Mouse (Mus musculus) myocyte (in vitro differentiated cells): ENCODE measurements at regions not wholly inside any gene's neighbourhood (a gene's known extent, or its start where the extent isn't known, plus 50 kb on each side); places are given as distances from the start of the nearest gene placed in this dataset.
A peak's percentile ranks its signal among the peaks of the same experiment; 100 is the strongest.
"Not testable (repeated sequence)": the region's sequence is repeated elsewhere in the genome, so short reads cannot be mapped to it uniquely, and the experiment has no call there.

ENCODE experiments used
- H3K27me3 ChIP-seq: one replicate; pipeline ENCODE4 v1.6.1; 2011; ENCODE audit not compliant: control insufficient read depth, insufficient read depth, insufficient read length
- H3K36me3 ChIP-seq: one replicate; pipeline ENCODE4 v1.6.1; 2011; ENCODE audit not compliant: control insufficient read depth, insufficient read depth
- H3K4me2 ChIP-seq: one replicate; pipeline ENCODE4 v1.6.1; 2011; ENCODE audit warnings: low read depth, control low read depth
- H3K4me3 ChIP-seq: one replicate; pipeline ENCODE4 v1.5.1; 2011; ENCODE audit warnings: mild to moderate bottlenecking, control low read depth, moderate library complexity
- H3K79me2 ChIP-seq: one replicate; pipeline ENCODE4 v1.6.1; 2011; ENCODE audit not compliant: control insufficient read depth, insufficient read depth
- H3ac ChIP-seq: one replicate; pipeline ENCODE4 v1.6.1; 2011; ENCODE audit not compliant: control insufficient read depth, insufficient read length
- CEBPB ChIP-seq: IDR thresholded peaks from 2 replicates; pipeline ENCODE4 v1.6.1; 2011; ENCODE audit warnings: mild to moderate bottlenecking, moderate library complexity; ENCODE audit not compliant: poor library complexity, insufficient read depth, severe bottlenecking
- E2F4 ChIP-seq: IDR thresholded peaks from one replicate; pipeline ENCODE4 v1.6.1; 2011; ENCODE audit warnings: mild to moderate bottlenecking, control low read depth, moderate library complexity; ENCODE audit not compliant: insufficient read depth
- MAX ChIP-seq: IDR thresholded peaks from one replicate; pipeline ENCODE4 v1.6.1; 2011; ENCODE audit warnings: low read depth, mild to moderate bottlenecking, control low read depth
- MYOD1 ChIP-seq, 3 experiments: IDR thresholded peaks; one replicate each; pipeline ENCODE4 v1.6.1; 2011; ENCODE audit warnings: control low read depth in 2 of 3, low read depth in 2 of 3, mild to moderate bottlenecking in 2 of 3, moderate library complexity in 1 of 3; ENCODE audit not compliant: insufficient read length in 2 of 3, control insufficient read depth in 1 of 3
- MYOG ChIP-seq, 3 experiments: IDR thresholded peaks; one replicate each; pipeline ENCODE4 v1.6.1; 2011; ENCODE audit warnings: control low read depth in 2 of 3, low read depth in 2 of 3, mild to moderate bottlenecking in 2 of 3; ENCODE audit not compliant: insufficient read length in 2 of 3, control insufficient read depth in 1 of 3, insufficient read depth in 1 of 3
- POLR2A ChIP-seq: IDR thresholded peaks from one replicate; pipeline ENCODE4 v1.6.1; 2011; ENCODE audit warnings: low read depth, mild to moderate bottlenecking, control low read depth, moderate library complexity; ENCODE audit not compliant: insufficient read length
- POLR2AphosphoS2 ChIP-seq: IDR thresholded peaks from one replicate; pipeline ENCODE4 v1.6.1; 2011; ENCODE audit warnings: low read depth, control low read depth; ENCODE audit not compliant: insufficient read length
- REST ChIP-seq: IDR thresholded peaks from one replicate; pipeline ENCODE4 v1.6.1; 2011; ENCODE audit warnings: mild to moderate bottlenecking, control low read depth, moderate library complexity; ENCODE audit not compliant: insufficient read depth, insufficient read length
- SRF ChIP-seq: IDR thresholded peaks from one replicate; pipeline ENCODE4 v1.6.1; 2011; ENCODE audit warnings: low read depth; ENCODE audit not compliant: control insufficient read depth, insufficient read length
- TCF12 ChIP-seq: IDR thresholded peaks from one replicate; pipeline ENCODE4 v1.6.1; 2011; ENCODE audit warnings: mild to moderate bottlenecking, control low read depth; ENCODE audit not compliant: poor library complexity, insufficient read depth, severe bottlenecking
- TCF3 ChIP-seq: IDR thresholded peaks from one replicate; pipeline ENCODE4 v1.6.1; 2011; ENCODE audit warnings: low read depth, control low read depth; ENCODE audit not compliant: insufficient read length
- USF1 ChIP-seq: IDR thresholded peaks from one replicate; pipeline ENCODE4 v1.6.1; 2011; ENCODE audit warnings: low read depth, mild to moderate bottlenecking, control low read depth, moderate library complexity

GRCm38 (mm10) chr16:50026100-50026884 is 226.0 kb downstream of the Cd47 start:
- Histone ChIP-seq H3ac (no peak overlapping the region), H3K4me3 (no peak overlapping the region), H3K27me3 (no peaks in the 10 kb centered on the region), H3K4me2 (peak overlapping the region; percentile 42), H3K36me3 (no peaks in the 10 kb centered on the region), H3K79me2 (no peaks in the 10 kb centered on the region)
- TF ChIP-seq TCF3, result no peak
- TF ChIP-seq MAX, result no peak
- no peak for TF ChIP-seq E2F4
- no peak for TF ChIP-seq USF1
- TF ChIP-seq POLR2A, result no peak
- TF ChIP-seq CEBPB, result no peak
- no peak for TF ChIP-seq TCF12
- TF ChIP-seq POLR2AphosphoS2, result no peak
- no peak for TF ChIP-seq MYOD1 (IDR thresholded peaks at IDR 0.05; ENCODE audit: control insufficient read depth in 1 of 3, insufficient read length in 2 of 3, low read depth in 2 of 3)
- no peak for TF ChIP-seq REST
- TF ChIP-seq MYOG (IDR thresholded peaks at IDR 0.05; ENCODE audit: control insufficient read depth in 1 of 3, insufficient read depth in 1 of 3, insufficient read length in 2 of 3, low read depth in 2 of 3), result no peak
- no peak for TF ChIP-seq SRF

DNA sequence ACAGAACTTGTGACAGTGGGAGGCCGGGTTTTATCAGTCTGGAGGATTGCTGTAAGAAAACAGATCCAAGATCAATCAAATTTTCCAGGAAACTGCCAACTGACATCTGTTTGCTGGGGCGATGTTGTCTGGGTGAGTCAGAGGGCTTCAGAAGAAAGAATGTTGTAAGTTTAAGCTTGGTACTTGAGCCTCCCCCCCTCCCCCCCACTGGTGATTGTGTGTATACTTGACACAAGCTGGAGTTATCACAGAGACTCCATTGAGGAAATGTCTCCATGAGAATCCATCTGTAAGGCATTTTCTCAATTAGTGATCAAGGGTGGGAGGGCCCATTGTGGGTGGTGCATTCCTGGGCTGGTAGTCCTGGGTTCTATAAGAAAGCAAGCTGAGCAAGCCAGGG is 226.9 kb downstream of the Cd47 start:
- peak overlapping the region; percentile 42 for H3K4me2 ChIP-seq
- TF ChIP-seq MYOD1 (IDR thresholded peaks at IDR 0.05; ENCODE audit: control insufficient read depth in 1 of 3, insufficient read length in 2 of 3, low read depth in 2 of 3) (no peak), CEBPB (no peak), REST (no peak), TCF3 (no peak), USF1 (no peak), POLR2A (no peak), SRF (no peak), E2F4 (no peak)
- no peak overlapping the region for H3K4me3 ChIP-seq
- no peaks in the 10 kb centered on the region for H3K79me2 ChIP-seq
- no peaks in the 10 kb centered on the region for H3K27me3 ChIP-seq
- no peak overlapping the region for H3ac ChIP-seq
- H3K36me3 ChIP-seq, result no peaks in the 10 kb centered on the region

- TF ChIP-seq POLR2A, result no peak
- no peak for TF ChIP-seq TCF12
- no peak for TF ChIP-seq MAX
- no peak for TF ChIP-seq CEBPB
- TF ChIP-seq TCF3, result no peak
- no peaks in the 10 kb centered on the region for H3K36me3 ChIP-seq
- H3ac ChIP-seq, result no peak overlapping the region
- no peaks in the 10 kb centered on the region for H3K27me3 ChIP-seq
- H3K79me2 ChIP-seq, result no peaks in the 10 kb centered on the region
- no peak overlapping the region for H3K4me3 ChIP-seq
- H3K4me2 ChIP-seq, result no peak overlapping the region
These were observed 229.4 kb downstream of the Cd47 start for GRCm38 (mm10) chr16:50029711-50030110.

GRCm38 (mm10) chr16:50030355-50030754 is 230.0 kb downstream of the Cd47 start:
- not testable (repeated sequence) for H3ac ChIP-seq, H3K27me3 ChIP-seq, H3K79me2 ChIP-seq, H3K4me3 ChIP-seq, H3K4me2 ChIP-seq, H3K36me3 ChIP-seq

DNA sequence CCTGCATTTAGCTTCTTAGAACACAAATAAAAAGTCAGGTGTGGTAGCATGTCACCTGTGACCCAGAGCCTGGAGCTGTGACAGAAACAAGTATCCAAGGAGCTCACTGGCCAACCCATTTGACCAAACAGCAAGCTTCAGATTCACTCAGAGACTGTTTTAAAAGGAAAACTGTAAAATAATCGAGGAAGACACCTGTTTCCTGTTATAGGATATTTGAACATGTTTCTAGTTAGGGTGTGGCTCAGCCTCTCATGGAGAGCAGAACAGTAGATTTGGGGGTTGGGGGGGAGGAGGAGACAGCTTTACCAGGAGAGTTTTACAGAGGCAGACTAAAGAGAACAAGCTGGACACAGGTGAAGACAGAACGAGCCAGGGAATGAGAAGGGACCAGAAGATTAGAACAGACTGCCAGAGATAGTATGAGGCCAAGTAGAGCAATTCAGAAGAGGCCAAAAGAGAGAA is 230.6 kb downstream of the Cd47 start:
- no peak for TF ChIP-seq POLR2AphosphoS2
- no peak for TF ChIP-seq E2F4
- TF ChIP-seq TCF12, result no peak
- no peak for TF ChIP-seq SRF
- TF ChIP-seq MYOD1 (IDR thresholded peaks at IDR 0.05; ENCODE audit: control insufficient read depth in 1 of 3, insufficient read length in 2 of 3, low read depth in 2 of 3), result no peak
- TF ChIP-seq TCF3, result no peak
- TF ChIP-seq REST, result no peak
- no peak for TF ChIP-seq MAX
- Histone ChIP-seq H3K27me3 (no peaks in the 10 kb centered on the region), H3K4me2 (no peak overlapping the region), H3K36me3 (no peaks in the 10 kb centered on the region), H3ac (no peak overlapping the region), H3K4me3 (no peak overlapping the region), H3K79me2 (no peaks in the 10 kb centered on the region)
